Mouse (Mus musculus) layer of hippocampus, postnatal 14 days (tissue): ENCODE measurements around the gene Nfkbiz. TPM values are rescaled to one million over a fixed set of nuclear protein-coding genes. Genes with fewer than 3 reads are reported as not detected.
"Not testable (repeated sequence)": the region's sequence is repeated elsewhere in the genome, so short reads cannot be mapped to it uniquely, and the experiment has no call there.

Experiments
- DNase-seq, 2 experiments: peaks; one replicate each; pipeline ENCODE4 v3.0.0; 2021 to 2022; ENCODE audit warnings: low spot score in 2 of 2, mixed read lengths in 1 of 2
- long read RNA-seq, 2 experiments: library from polyadenylated mRNA; stranded (forward); transcript quantifications; one replicate each; pipeline ENCODE4 v2.0.0; 2021
- total RNA-seq, 2 experiments: library from RNA; stranded (reverse); gene quantifications; 2 replicates each; pipeline ENCODE4 v1.2.3; 2021

Gene Nfkbiz
- 1 to 10 TPM; 4.9 to 5.1 TPM for total RNA-seq
- long read RNA-seq, experiment 1, partial matches to known transcripts = 1 of 3 reads
- long read RNA-seq, experiment 1, other reads (novel, unspliced or antisense) = 0 of 3 reads
- long read RNA-seq, experiment 2, partial matches to known transcripts = 2 of 4 reads
- long read RNA-seq, experiment 2, other reads (novel, unspliced or antisense) = 0 of 4 reads

- peak; percentile 75 to 86 for DNase-seq
These were observed at the start of gene Nfkbiz for GRCm38 (mm10) chr16:55838510-55839474. TSS of gene Nfkbiz (minus strand) at chr16:55838899.

GRCm38 (mm10) chr16:55887814-55888583 is 49.3 kb upstream of the Nfkbiz start:
- no peak for DNase-seq

DNA sequence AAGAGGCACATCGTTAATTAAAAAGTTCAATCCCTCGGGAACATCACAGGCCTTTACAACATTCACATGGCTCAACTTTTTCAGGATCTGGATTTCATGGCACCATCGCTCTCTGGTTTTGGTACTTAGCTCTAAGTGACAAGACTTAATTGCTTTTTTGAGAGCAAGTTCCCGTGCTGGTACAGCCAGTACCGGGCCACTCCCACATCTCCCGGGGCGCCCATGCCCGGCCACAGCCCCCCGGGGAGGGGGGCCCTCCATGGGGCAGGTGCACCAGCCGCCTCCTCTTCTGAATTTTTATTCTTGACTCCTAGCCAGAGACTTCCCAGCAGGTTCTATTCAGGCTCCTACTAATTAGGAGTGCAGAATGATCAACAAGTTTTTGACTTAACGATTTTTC is 45.5 kb upstream of the Nfkbiz start:
- DNase-seq = no peak

DNA sequence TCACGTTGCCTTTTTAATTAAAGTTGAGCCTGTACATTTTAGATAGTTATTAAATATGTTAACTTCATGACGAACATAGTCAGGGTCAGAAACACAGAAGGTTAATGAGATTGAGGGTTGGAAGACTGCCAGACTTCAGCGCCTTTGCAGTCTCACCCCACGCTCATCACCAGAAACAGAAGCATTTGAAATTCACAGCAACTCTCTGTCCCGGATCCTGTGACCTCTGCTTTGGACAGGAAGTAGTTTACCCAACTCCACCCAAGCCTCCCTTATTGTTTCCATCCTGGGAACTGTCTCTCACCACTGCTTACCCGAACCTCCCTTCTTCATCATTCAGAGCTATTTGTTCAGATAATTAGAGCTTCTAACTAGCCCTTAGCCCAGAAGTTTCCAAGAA is 37.3 kb upstream of the Nfkbiz start:
- DNase-seq = no peak

DNA sequence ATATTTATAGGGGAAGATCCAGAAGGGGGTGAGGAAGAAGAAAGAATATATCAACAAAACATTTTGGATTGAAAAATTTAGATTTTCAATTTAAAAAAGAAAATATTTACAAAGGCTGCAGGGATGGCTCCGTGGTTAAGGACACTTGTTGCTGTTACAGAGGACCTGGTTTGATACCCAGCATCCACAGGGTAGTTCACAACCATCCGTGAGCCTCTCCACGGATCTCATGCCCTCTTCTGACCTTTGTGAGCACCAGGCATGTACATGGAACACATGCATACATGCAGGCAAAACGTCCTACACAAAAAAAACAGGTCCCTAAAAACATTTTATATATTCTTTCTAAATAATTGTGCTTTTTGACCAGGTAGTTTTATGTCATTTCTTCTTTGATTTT is 25.1 kb upstream of the Nfkbiz start:
- DNase-seq = no peak

DNA sequence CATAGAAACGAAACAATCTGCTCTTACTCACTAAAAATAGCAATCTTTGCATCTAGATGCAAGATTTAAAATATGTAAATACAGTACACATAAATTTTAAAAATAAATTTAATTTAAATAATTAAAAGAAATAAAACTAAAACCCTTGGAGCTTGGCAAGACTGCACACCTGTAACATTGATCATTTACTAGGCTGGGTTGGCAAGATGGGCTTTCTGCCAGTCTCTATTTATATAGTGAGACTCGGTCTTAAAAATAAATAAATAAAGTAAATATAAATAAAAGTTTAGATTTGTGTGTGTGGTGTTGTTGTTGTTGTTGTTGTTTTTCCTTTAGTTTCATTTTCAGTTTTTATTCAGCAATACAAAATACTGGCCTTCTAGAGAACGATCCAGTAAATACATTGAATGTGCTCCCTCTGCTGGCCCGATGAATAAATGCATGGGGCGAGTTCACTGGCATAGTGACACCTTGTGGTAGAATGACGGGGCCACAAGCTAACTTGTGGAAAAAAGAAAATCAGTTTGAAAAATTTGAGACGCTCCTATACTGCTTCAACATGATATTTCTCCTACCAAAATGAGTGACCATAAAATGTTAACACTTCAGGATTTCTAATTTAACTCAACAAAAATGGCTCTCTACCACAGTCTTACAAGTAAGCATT is 24.6 kb upstream of the Nfkbiz start:
- DNase-seq = peak; percentile 58 to 82

DNA sequence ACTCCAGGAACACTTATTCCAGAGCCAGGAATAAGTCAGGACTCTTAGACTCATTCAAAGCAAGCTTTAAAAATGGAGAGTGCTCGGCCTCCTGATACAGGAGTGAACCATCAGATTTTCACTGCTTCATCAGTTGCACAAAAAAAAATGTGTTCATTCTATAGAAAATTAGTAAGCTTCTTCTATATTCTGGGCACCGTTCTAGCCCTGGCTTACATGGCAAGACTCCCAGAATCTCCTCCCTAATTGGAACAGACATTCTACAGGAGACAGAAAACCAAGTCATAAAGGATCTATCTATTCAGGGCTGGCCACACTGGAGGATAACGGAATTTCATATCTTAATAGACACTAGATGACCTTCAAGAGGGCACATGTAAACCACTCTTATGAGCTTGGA is 22.4 kb upstream of the Nfkbiz start:
- DNase-seq = no peak

DNA sequence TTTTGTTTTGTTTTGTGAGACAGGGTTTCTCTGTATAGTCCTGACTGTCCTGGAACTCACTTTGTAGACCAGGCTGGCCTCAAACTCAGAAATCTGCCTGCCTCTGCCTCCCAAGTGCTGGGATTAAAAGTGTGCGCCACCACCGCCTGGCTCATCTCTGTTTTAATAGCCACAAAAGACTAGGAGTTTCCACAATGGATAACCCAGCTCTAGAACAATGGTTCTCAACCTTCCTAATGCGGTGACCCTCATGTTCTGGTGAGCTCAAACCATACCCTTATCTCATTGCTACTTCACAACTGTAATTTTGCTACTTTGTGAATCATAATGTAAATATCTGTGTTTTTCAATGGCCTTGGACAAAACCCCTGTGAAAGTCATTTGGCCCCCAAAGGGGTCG is 20.7 kb upstream of the Nfkbiz start:
- not testable (repeated sequence) for DNase-seq

DNA sequence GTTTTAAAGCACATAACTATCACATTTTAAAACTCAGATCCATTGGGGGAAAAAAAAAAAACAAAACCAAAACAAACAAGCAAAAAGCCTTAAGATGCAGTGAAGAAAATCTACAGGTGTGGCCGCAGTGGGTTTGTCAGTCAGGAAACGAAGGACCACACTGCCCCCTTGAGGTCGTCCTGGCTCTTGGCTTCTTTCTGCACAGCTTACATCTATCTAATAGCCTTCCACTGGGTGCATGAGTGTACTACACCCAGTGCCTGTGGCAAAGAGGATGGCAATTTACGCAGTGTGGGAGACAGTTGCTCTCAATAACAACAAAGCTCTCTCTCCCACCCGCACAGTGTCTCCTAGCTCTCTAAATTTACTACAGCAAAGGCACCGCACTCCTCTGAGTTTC is 19.8 kb upstream of the Nfkbiz start:
- peak; percentile 43 to 63 for DNase-seq

GRCm38 (mm10) chr16:55852943-55853727 is 14.4 kb upstream of the Nfkbiz start:
- peak; percentile 57 to 85 for DNase-seq

DNA sequence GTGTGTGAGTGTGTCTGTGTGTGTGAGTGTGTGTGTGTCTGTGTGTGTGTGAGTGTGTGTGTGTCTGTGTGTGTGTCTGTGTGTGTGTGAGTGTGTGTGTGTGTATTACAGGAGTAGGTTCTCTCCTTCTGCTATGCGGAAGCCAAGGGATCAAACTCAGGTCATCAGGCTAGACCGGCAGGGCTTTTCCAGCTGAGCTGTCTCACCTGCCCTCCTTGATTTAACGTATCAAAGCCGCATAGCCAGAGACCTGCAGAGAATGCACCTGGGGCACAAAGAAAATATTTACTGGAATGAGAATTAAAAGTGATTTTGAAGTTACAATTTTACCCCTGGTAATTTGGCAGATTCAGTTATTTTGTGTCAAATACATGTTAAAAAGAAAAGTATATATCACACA is 13.8 kb upstream of the Nfkbiz start:
- DNase-seq = no peak

DNA sequence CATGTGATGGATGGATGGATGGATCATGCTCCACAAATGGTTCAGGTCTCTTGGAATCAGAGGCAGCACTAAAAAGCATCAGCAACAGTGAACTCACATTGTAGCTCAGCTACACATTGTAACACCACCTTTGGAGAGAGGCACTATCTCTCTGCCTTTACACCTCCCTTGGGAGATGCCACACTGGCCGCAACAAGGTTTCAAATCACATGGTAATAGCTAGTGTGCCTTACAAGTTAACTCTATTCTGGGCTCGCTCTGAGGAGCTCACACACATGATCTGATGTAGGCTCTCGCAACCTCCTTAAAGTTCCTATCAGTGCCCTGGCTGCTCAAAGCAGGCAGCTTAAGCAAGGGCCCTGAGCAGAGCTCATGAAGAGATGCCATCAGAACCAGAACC is 11.8 kb upstream of the Nfkbiz start:
- DNase-seq = no peak

GRCm38 (mm10) chr16:55847679-55848078 is 9.0 kb upstream of the Nfkbiz start:
- no peak for DNase-seq

GRCm38 (mm10) chr16:55844847-55845246 is 6.1 kb upstream of the Nfkbiz start:
- no peak for DNase-seq

- DNase-seq = no peak
These were observed 5.2 kb upstream of the Nfkbiz start for GRCm38 (mm10) chr16:55843919-55844318.

- no peak for DNase-seq
These were observed 4.4 kb upstream of the Nfkbiz start for GRCm38 (mm10) chr16:55843134-55843533.

DNA sequence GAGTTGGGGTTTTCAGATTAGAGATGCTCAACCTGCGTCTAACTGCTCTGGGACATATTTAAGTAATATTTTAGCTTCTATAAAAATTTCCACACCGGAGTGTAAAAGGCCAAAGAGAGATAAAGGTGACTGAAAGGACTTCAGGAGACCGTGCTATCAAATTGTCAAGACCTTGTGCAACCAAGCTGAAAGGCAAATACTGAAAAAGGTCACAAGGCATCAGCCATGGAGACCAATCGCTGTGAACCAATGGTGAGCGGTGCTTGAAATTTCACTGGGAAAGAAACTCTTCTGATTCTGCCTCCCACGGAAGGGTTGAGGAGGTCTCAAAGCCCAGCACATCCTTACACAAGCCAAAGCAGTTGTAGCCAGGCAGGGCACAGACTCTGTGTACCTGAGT is 2.8 kb upstream of the Nfkbiz start:
- DNase-seq = no peak

DNA sequence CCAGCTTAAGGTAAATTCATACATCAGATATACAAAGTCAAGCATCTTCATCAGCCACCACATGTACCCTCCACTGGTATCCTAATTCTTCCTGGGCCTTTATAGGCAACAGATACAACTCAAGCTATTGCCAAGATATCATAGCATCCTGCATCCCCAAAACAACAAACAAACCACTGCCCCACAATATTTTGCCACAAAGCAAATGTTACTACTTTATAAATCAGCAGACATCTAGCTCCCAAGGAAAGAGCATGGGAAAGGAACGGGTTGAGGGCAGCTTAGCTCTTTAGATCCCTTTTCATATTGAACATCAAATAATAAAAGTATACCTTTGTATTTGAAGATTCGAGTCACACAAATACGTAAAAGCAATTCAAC is 580 bp downstream of the Nfkbiz start:
- no peak for DNase-seq

DNA sequence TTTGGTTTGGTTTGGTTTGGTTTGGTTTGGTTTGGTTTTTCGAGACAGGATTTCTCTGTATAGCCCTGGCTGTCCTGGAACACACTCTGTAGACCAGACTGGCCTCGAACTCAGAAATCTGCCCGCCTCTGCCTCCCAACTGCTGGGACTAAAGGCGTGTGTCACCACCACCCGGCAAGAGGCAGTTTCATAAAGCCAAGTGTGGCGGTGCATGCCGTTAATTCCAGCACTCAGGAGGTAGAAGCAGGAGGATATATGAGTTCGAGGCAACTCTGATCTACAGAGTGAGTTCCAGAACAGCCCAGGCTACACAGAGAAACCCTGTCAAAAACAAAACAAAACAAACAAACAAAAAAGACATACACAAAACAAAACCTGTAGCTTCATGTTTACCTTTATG is 1.0 kb downstream of the Nfkbiz start:
- DNase-seq = not testable (repeated sequence)

DNA sequence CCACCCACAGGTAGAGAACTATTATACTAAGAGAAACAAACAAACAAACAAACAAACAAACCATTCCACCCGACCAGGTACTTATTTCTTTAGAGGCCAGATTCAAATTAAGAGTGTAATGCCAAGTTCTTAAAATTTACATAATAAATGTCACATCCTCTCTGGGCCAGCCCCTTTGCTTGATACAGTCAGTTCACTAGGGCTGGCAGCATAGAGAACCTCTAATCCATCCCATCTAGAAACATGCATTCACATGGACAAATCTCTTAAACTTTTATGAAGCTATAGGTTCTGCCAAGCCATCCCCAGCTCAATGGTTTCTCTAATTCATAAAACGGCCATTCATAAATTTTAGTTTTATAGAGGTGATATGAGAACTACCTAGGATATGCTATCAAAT is 1.5 kb downstream of the Nfkbiz start:
- DNase-seq = no peak

GRCm38 (mm10) chr16:55835798-55836197 is 2.9 kb downstream of the Nfkbiz start:
- DNase-seq = no peak
